Mouse (Mus musculus): ENCODE measurements around the gene Zfp84. TPM values are rescaled to one million over a fixed set of nuclear protein-coding genes. Genes with fewer than 3 reads are reported as not detected.

Zfp84 gene
- polyA plus RNA-seq, 1 experiment, result 4.7 TPM

- Histone ChIP-seq H3K4me3 (no peak overlapping the region), H3ac (ENCODE audit: control insufficient read depth, insufficient read length) (no peak overlapping the region), H3K79me2 (ENCODE audit: control insufficient read depth, insufficient read depth) (peaks cover 12% of the 10 kb centered on the region), H3K36me3 (ENCODE audit: control insufficient read depth, insufficient read depth) (no peaks in the 10 kb centered on the region), H3K4me2 (ENCODE audit: low read depth) (no peak overlapping the region), H3K27me3 (ENCODE audit: control insufficient read depth, insufficient read depth, insufficient read length) (no peaks in the 10 kb centered on the region)
- TF ChIP-seq E2F4 (IDR thresholded peaks at IDR 0.05; ENCODE audit: insufficient read depth) (no peak), REST (IDR thresholded peaks at IDR 0.05; ENCODE audit: insufficient read depth, insufficient read length) (peak; percentile 86), MYOD1 (IDR thresholded peaks at IDR 0.05; ENCODE audit: control insufficient read depth in 1 of 3, insufficient read length in 2 of 3, low read depth in 2 of 3) (no peak), TCF3 (IDR thresholded peaks at IDR 0.05; ENCODE audit: insufficient read length, low read depth) (no peak), SRF (IDR thresholded peaks at IDR 0.05; ENCODE audit: control insufficient read depth, insufficient read length, low read depth) (no peak)
Measured at GRCm38 (mm10) chr7:29764702-29765101, 3.6 kb upstream of the Zfp84 start.

GRCm38 (mm10) chr7:29767058-29767686, 1.2 kb upstream of the Zfp84 start:
- no peak for TF ChIP-seq E2F4 (IDR thresholded peaks at IDR 0.05; ENCODE audit: insufficient read depth)
- TF ChIP-seq TCF12 (IDR thresholded peaks at IDR 0.05; ENCODE audit: insufficient read depth, poor library complexity, severe bottlenecking), result no peak
- no peak for TF ChIP-seq SRF (IDR thresholded peaks at IDR 0.05; ENCODE audit: control insufficient read depth, insufficient read length, low read depth)
- no peak for TF ChIP-seq TCF3 (IDR thresholded peaks at IDR 0.05; ENCODE audit: insufficient read length, low read depth)
- TF ChIP-seq CEBPB (IDR thresholded peaks at IDR 0.05; ENCODE audit: insufficient read depth, poor library complexity, severe bottlenecking), result no peak
- TF ChIP-seq REST (IDR thresholded peaks at IDR 0.05; ENCODE audit: insufficient read depth, insufficient read length), result no peak
- no peak for TF ChIP-seq MYOG (IDR thresholded peaks at IDR 0.05; ENCODE audit: control insufficient read depth in 1 of 3, insufficient read depth in 1 of 3, insufficient read length in 2 of 3, low read depth in 2 of 3)
- TF ChIP-seq MYOD1 (IDR thresholded peaks at IDR 0.05; ENCODE audit: control insufficient read depth in 1 of 3, insufficient read length in 2 of 3, low read depth in 2 of 3), result no peak
- no peak for TF ChIP-seq POLR2A (IDR thresholded peaks at IDR 0.05; ENCODE audit: insufficient read length, low read depth)
- TF ChIP-seq POLR2AphosphoS2 (IDR thresholded peaks at IDR 0.05; ENCODE audit: insufficient read length, low read depth), result no peak
- TF ChIP-seq USF1 (IDR thresholded peaks at IDR 0.05; ENCODE audit: low read depth), result no peak
- no peak for TF ChIP-seq MAX (IDR thresholded peaks at IDR 0.05; ENCODE audit: low read depth)
- H3K36me3 ChIP-seq (ENCODE audit: control insufficient read depth, insufficient read depth), result peaks cover 6% of the 10 kb centered on the region
- no peaks in the 10 kb centered on the region for H3K27me3 ChIP-seq (ENCODE audit: control insufficient read depth, insufficient read depth, insufficient read length)
- H3ac ChIP-seq (ENCODE audit: control insufficient read depth, insufficient read length), result no peak overlapping the region
- H3K4me2 ChIP-seq (ENCODE audit: low read depth), result peak overlapping the region; percentile 99
- peak overlapping the region; percentile 82 for H3K4me3 ChIP-seq
- H3K79me2 ChIP-seq (ENCODE audit: control insufficient read depth, insufficient read depth), result peaks cover 26% of the 10 kb centered on the region

GRCm38 (mm10) chr7:29768980-29769379, 628 bp downstream of the Zfp84 start:
- Histone ChIP-seq H3K36me3 (ENCODE audit: control insufficient read depth, insufficient read depth) (peaks cover 6% of the 10 kb centered on the region), H3K4me3 (peak overlapping the region; percentile 82), H3K27me3 (ENCODE audit: control insufficient read depth, insufficient read depth, insufficient read length) (no peaks in the 10 kb centered on the region), H3ac (ENCODE audit: control insufficient read depth, insufficient read length) (peak overlapping the region; percentile 54), H3K79me2 (ENCODE audit: control insufficient read depth, insufficient read depth) (peaks cover 29% of the 10 kb centered on the region), H3K4me2 (ENCODE audit: low read depth) (peak overlapping the region; percentile 81)
- no peak for TF ChIP-seq E2F4 (IDR thresholded peaks at IDR 0.05; ENCODE audit: insufficient read depth)
- TF ChIP-seq POLR2A (IDR thresholded peaks at IDR 0.05; ENCODE audit: insufficient read length, low read depth), result no peak
- TF ChIP-seq POLR2AphosphoS2 (IDR thresholded peaks at IDR 0.05; ENCODE audit: insufficient read length, low read depth), result no peak
- TF ChIP-seq MYOD1 (IDR thresholded peaks at IDR 0.05; ENCODE audit: control insufficient read depth in 1 of 3, insufficient read length in 2 of 3, low read depth in 2 of 3), result no peak
- no peak for TF ChIP-seq MYOG (IDR thresholded peaks at IDR 0.05; ENCODE audit: control insufficient read depth in 1 of 3, insufficient read depth in 1 of 3, insufficient read length in 2 of 3, low read depth in 2 of 3)
- no peak for TF ChIP-seq REST (IDR thresholded peaks at IDR 0.05; ENCODE audit: insufficient read depth, insufficient read length)
- TF ChIP-seq CEBPB (IDR thresholded peaks at IDR 0.05; ENCODE audit: insufficient read depth, poor library complexity, severe bottlenecking), result no peak
- TF ChIP-seq MAX (IDR thresholded peaks at IDR 0.05; ENCODE audit: low read depth), result no peak
- TF ChIP-seq TCF12 (IDR thresholded peaks at IDR 0.05; ENCODE audit: insufficient read depth, poor library complexity, severe bottlenecking), result no peak
- no peak for TF ChIP-seq USF1 (IDR thresholded peaks at IDR 0.05; ENCODE audit: low read depth)
- TF ChIP-seq SRF (IDR thresholded peaks at IDR 0.05; ENCODE audit: control insufficient read depth, insufficient read length, low read depth), result no peak
- TF ChIP-seq TCF3 (IDR thresholded peaks at IDR 0.05; ENCODE audit: insufficient read length, low read depth), result no peak

- H3K36me3 ChIP-seq (ENCODE audit: control insufficient read depth, insufficient read depth), result peaks cover 47% of the 10 kb centered on the region
- TF ChIP-seq POLR2A (IDR thresholded peaks at IDR 0.05; ENCODE audit: insufficient read length, low read depth), result no peak
- TF ChIP-seq REST (IDR thresholded peaks at IDR 0.05; ENCODE audit: insufficient read depth, insufficient read length), result no peak
- TF ChIP-seq SRF (IDR thresholded peaks at IDR 0.05; ENCODE audit: control insufficient read depth, insufficient read length, low read depth), result no peak
- peak; percentile 83 for TF ChIP-seq TCF12 (IDR thresholded peaks at IDR 0.05; ENCODE audit: insufficient read depth, poor library complexity, severe bottlenecking)
- no peak for TF ChIP-seq E2F4 (IDR thresholded peaks at IDR 0.05; ENCODE audit: insufficient read depth)
- peak; percentile 1 to 73 (median 57) for TF ChIP-seq MYOD1 (IDR thresholded peaks at IDR 0.05; ENCODE audit: control insufficient read depth in 1 of 3, insufficient read length in 2 of 3, low read depth in 2 of 3)
- no peak for TF ChIP-seq USF1 (IDR thresholded peaks at IDR 0.05; ENCODE audit: low read depth)
- no peak for TF ChIP-seq POLR2AphosphoS2 (IDR thresholded peaks at IDR 0.05; ENCODE audit: insufficient read length, low read depth)
- TF ChIP-seq CEBPB (IDR thresholded peaks at IDR 0.05; ENCODE audit: insufficient read depth, poor library complexity, severe bottlenecking), result no peak
- no peak for TF ChIP-seq TCF3 (IDR thresholded peaks at IDR 0.05; ENCODE audit: insufficient read length, low read depth)
- peak in 2 of 3 experiments; percentile 77 to 80 for TF ChIP-seq MYOG (IDR thresholded peaks at IDR 0.05; ENCODE audit: control insufficient read depth in 1 of 3, insufficient read depth in 1 of 3, insufficient read length in 2 of 3, low read depth in 2 of 3)
- TF ChIP-seq MAX (IDR thresholded peaks at IDR 0.05; ENCODE audit: low read depth), result no peak
- H3K79me2 ChIP-seq (ENCODE audit: control insufficient read depth, insufficient read depth), result peaks cover 29% of the 10 kb centered on the region
- H3ac ChIP-seq (ENCODE audit: control insufficient read depth, insufficient read length), result no peak overlapping the region
- no peak overlapping the region for H3K4me3 ChIP-seq
- H3K4me2 ChIP-seq (ENCODE audit: low read depth), result no peak overlapping the region
- H3K27me3 ChIP-seq (ENCODE audit: control insufficient read depth, insufficient read depth, insufficient read length), result no peaks in the 10 kb centered on the region
Measured at GRCm38 (mm10) chr7:29773503-29773902, 5.2 kb downstream of the Zfp84 start.

All from myocyte (in vitro differentiated cells).